Mouse (Mus musculus) adrenal gland, adult 8-10 months (tissue): Measurements from ENCODE around the gene Pgap2. TPM values are rescaled to one million over a fixed set of nuclear protein-coding genes. Genes with fewer than 3 reads are reported as not detected.
"Not testable (repeated sequence)": the region's sequence is repeated elsewhere in the genome, so short reads cannot be mapped to it uniquely, and the experiment has no call there.

Source experiments
- DNase-seq: peaks from one replicate; pipeline ENCODE4 v3.0.0; 2022
- total RNA-seq, 4 experiments: library from RNA; stranded (reverse); gene quantifications; 2 replicates each; pipeline ENCODE4 v1.2.4; 2022

The Pgap2 gene
- total RNA-seq, 4 experiments from 2014 or later = 76.4 to 94.5 (median 93.0) TPM

- no peak for DNase-seq
Measured at GRCm38 (mm10) chr7:102242371-102242770, 32.4 kb downstream of the Pgap2 start.

GRCm38 (mm10) chr7:102242917-102243316 lies 32.9 kb downstream of the Pgap2 start:
- no peak for DNase-seq

GRCm38 (mm10) chr7:102243870-102244269 lies 33.9 kb downstream of the Pgap2 start:
- DNase-seq = no peak

- no peak for DNase-seq
Measured at GRCm38 (mm10) chr7:102244782-102245535, 35.0 kb downstream of the Pgap2 start.

GRCm38 (mm10) chr7:102245775-102246174 lies 35.8 kb downstream of the Pgap2 start:
- DNase-seq = no peak

- DNase-seq = no peak
Measured at GRCm38 (mm10) chr7:102246265-102246664, 36.3 kb downstream of the Pgap2 start.

- DNase-seq = no peak
Measured at GRCm38 (mm10) chr7:102246956-102247797, 37.2 kb downstream of the Pgap2 start.

- no peak for DNase-seq
Measured at GRCm38 (mm10) chr7:102248691-102249404, 38.8 kb downstream of the Pgap2 start.

GRCm38 (mm10) chr7:102249531-102249895 lies 39.5 kb downstream of the Pgap2 start:
- DNase-seq = no peak

GRCm38 (mm10) chr7:102249896-102250630 lies 40.1 kb downstream of the Pgap2 start:
- DNase-seq = peak; percentile 72

- peak; percentile 90 for DNase-seq
Measured at GRCm38 (mm10) chr7:102250631-102251214, 40.7 kb downstream of the Pgap2 start.

GRCm38 (mm10) chr7:102253631-102254030 lies 43.6 kb downstream of the Pgap2 start:
- no peak for DNase-seq

- DNase-seq = no peak
Measured at GRCm38 (mm10) chr7:102255954-102256353, 45.9 kb downstream of the Pgap2 start, which contains the start of gene Rhog. Gene Rhog (minus strand): TSS chr7:102256054.

- no peak for DNase-seq
Measured at GRCm38 (mm10) chr7:102256636-102257035, 46.6 kb downstream of the Pgap2 start.

- no peak for DNase-seq
Measured at GRCm38 (mm10) chr7:102258189-102258588, 48.2 kb downstream of the Pgap2 start.

GRCm38 (mm10) chr7:102258753-102259152 lies 48.7 kb downstream of the Pgap2 start:
- DNase-seq = no peak

GRCm38 (mm10) chr7:102259716-102260479 lies 49.9 kb downstream of the Pgap2 start:
- no peak for DNase-seq

GRCm38 (mm10) chr7:102260518-102260917 lies 50.5 kb downstream of the Pgap2 start:
- no peak for DNase-seq

GRCm38 (mm10) chr7:102263020-102263419 lies 53.0 kb downstream of the Pgap2 start:
- DNase-seq = no peak

- not testable (repeated sequence) for DNase-seq
Measured at GRCm38 (mm10) chr7:102266021-102266400, 56.0 kb downstream of the Pgap2 start.
